Comparison of ENCODE assay signal across 16 mouse cellular contexts in genomic region chr2:144541246-144541645, GRCm38 (mm10). TPM values are rescaled to one million over a fixed set of nuclear protein-coding genes. Genes with fewer than 3 reads are reported as not detected.
DNase-seq lines count a peak whose midpoint lies in the region; ATAC-seq and TF ChIP-seq lines count a peak whose summit lies in the region.
"Had no signal": no experiment of that assay in that cellular context is flagged by ENCODE, and none has a peak within 500 bp of the region (broad histone marks: within the 10 kb centered on the region; RNA-seq: fewer than 3 reads in every experiment).

No protein-coding gene starts in this region.

- H3K4me1 ChIP-seq in embryonic facial prominence, embryonic 11.5 days (ENCODE audit: control insufficient read depth, insufficient read depth, low read length), result no peaks in the 10 kb centered on the region
- no peaks in the 10 kb centered on the region for H3K4me1 ChIP-seq in embryonic facial prominence, embryonic 10.5 days
- H3K4me1 ChIP-seq in liver, postnatal 0 days (ENCODE audit: insufficient read depth), result no peaks in the 10 kb centered on the region

- no peaks in the 10 kb centered on the region for H3K9me3 ChIP-seq in embryonic facial prominence, embryonic 11.5 days (replicated peaks; ENCODE audit: control insufficient read depth, low read length)
- H3K9me3 ChIP-seq in embryonic facial prominence, embryonic 10.5 days, result no peaks in the 10 kb centered on the region
- no peaks in the 10 kb centered on the region for H3K9me3 ChIP-seq in liver, postnatal 0 days (ENCODE audit: low read length)

- no peak for ATAC-seq in embryonic facial prominence, embryonic 11.5 days (replicated peaks; ENCODE audit: insufficient number of reproducible peaks, low FRiP score, low TSS enrichment, low read depth)
- ATAC-seq in liver, postnatal 0 days, result no peak
- ATAC-seq in cerebellum, adult (ENCODE audit: insufficient number of reproducible peaks, low FRiP score, low TSS enrichment), result no peak
- ATAC-seq: Patski had no signal

- no peaks in the 10 kb centered on the region for H3K27me3 ChIP-seq in embryonic facial prominence, embryonic 11.5 days (ENCODE audit: control insufficient read depth, insufficient read depth, low read length)
- H3K27me3 ChIP-seq in embryonic facial prominence, embryonic 10.5 days (replicated peaks; ENCODE audit: low read depth, poor library complexity, severe bottlenecking), result no peaks in the 10 kb centered on the region
- no peaks in the 10 kb centered on the region for H3K27me3 ChIP-seq in liver, postnatal 0 days (ENCODE audit: insufficient read depth, low read length)
- H3K27me3 ChIP-seq: Patski had no signal

- TF ChIP-seq CTCF in liver, postnatal 0 days (IDR thresholded peaks at IDR 0.05; ENCODE audit: low read depth), result peak; percentile 30

- H3K9ac ChIP-seq in embryonic facial prominence, embryonic 11.5 days (replicated peaks; ENCODE audit: low read length), result no peak overlapping the region
- H3K9ac ChIP-seq in liver, postnatal 0 days (replicated peaks), result no peak overlapping the region

- no peak for TF ChIP-seq EP300 in liver, postnatal 0 days (IDR thresholded peaks at IDR 0.05; ENCODE audit: low read depth)

- H3K27ac ChIP-seq in embryonic facial prominence, embryonic 11.5 days (replicated peaks; ENCODE audit: low read depth, low read length), result no peak overlapping the region
- no peak overlapping the region for H3K27ac ChIP-seq in embryonic facial prominence, embryonic 10.5 days (replicated peaks)
- no peak overlapping the region for H3K27ac ChIP-seq in liver, postnatal 0 days (ENCODE audit: low read depth)

- DNase-seq in embryonic facial prominence, embryonic 11.5 days (ENCODE audit: low spot score), result peak; percentile 32
- no peak for DNase-seq in embryonic facial prominence, embryonic 10.5 days (ENCODE audit: low spot score)
- DNase-seq in liver, postnatal 0 days, result no peak
- no peak for DNase-seq in liver
- DNase-seq in A20 (ENCODE audit: low read depth, low spot score), result peak; percentile 41
- DNase-seq in induced T-regulatory cell, adult 2 months (ENCODE audit: low read depth), result peak; percentile 48
- no peak for DNase-seq in frontal cortex, postnatal 36 days (ENCODE audit: low spot score in 2 of 2)
- DNase-seq: adrenal gland, adult 2 months; cerebellum, postnatal 36 days; heart, postnatal 4 days; kidney, adult 9 months; left cerebral cortex, postnatal 4 days; spleen, adult 18-20 months had no signal

- H3K36me3 ChIP-seq in embryonic facial prominence, embryonic 11.5 days (replicated peaks; ENCODE audit: control insufficient read depth, insufficient read depth, low read depth, low read length), result peaks cover 3% of the 10 kb centered on the region
- peaks cover 96% of the 10 kb centered on the region for H3K36me3 ChIP-seq in embryonic facial prominence, embryonic 10.5 days (replicated peaks)
- peaks cover 49% of the 10 kb centered on the region for H3K36me3 ChIP-seq in liver, postnatal 0 days (replicated peaks; ENCODE audit: insufficient read depth, low read length)

- H3K4me2 ChIP-seq in embryonic facial prominence, embryonic 11.5 days (ENCODE audit: low read depth, low read length), result no peak overlapping the region
- no peak overlapping the region for H3K4me2 ChIP-seq in liver, postnatal 0 days (ENCODE audit: low read depth, low read length)
- H3K4me2 ChIP-seq: heart, embryonic 11.5 days had no signal

- no peak overlapping the region for H3K4me3 ChIP-seq in embryonic facial prominence, embryonic 11.5 days (ENCODE audit: low read depth, low read length)
- H3K4me3 ChIP-seq in embryonic facial prominence, embryonic 10.5 days, result no peak overlapping the region
- H3K4me3 ChIP-seq in liver, postnatal 0 days (ENCODE audit: low read depth, low read length), result no peak overlapping the region

- 91% methylated on average over 4 of the region's 4 CpGs for WGBS in embryonic facial prominence, embryonic 11.5 days
- 90% methylated on average over 4 of the region's 4 CpGs for WGBS in embryonic facial prominence, embryonic 10.5 days
- WGBS in liver, postnatal 0 days (ENCODE audit: insufficient replicate concordance), result 82% methylated on average over 4 of the region's 4 CpGs

RNA-seq across cellular contexts. Expression of gene Rbbp9, which starts 9.4 kb away (rescaled TPM):
- polyA plus RNA-seq in embryonic facial prominence, embryonic 11.5 days (2014; fragmentation: Nextera tagmentation; extraction: Ambion mirVana), result 79.1 and 84.1 TPM in 2 replicates
- 58.9 and 65.5 TPM in 2 replicates for polyA plus RNA-seq in embryonic facial prominence, embryonic 10.5 days (2016; fragmentation: Nextera tagmentation; extraction: Ambion mirVana)
- polyA plus RNA-seq in liver, postnatal 0 days (2015; fragmentation: Nextera tagmentation; extraction: Ambion mirVana), result 10.0 and 11.3 TPM in 2 replicates

RNA-seq across cellular contexts. Expression of gene Polr3f, which starts 13.7 kb away (rescaled TPM):
- 28.0 and 30.0 TPM in 2 replicates for polyA plus RNA-seq in embryonic facial prominence, embryonic 11.5 days (2014; fragmentation: Nextera tagmentation; extraction: Ambion mirVana)
- polyA plus RNA-seq in embryonic facial prominence, embryonic 10.5 days (2016; fragmentation: Nextera tagmentation; extraction: Ambion mirVana), result 34.6 and 36.0 TPM in 2 replicates
- polyA plus RNA-seq in liver, postnatal 0 days (2015; fragmentation: Nextera tagmentation; extraction: Ambion mirVana), result 3.7 and 5.9 TPM in 2 replicates

RNA-seq across cellular contexts. Expression of gene Dzank1, which starts 14.0 kb away (rescaled TPM):
- 0.81 and 1.5 TPM in 2 replicates for polyA plus RNA-seq in embryonic facial prominence, embryonic 11.5 days (2014; fragmentation: Nextera tagmentation; extraction: Ambion mirVana)
- 0.83 and 1.5 TPM in 2 replicates for polyA plus RNA-seq in embryonic facial prominence, embryonic 10.5 days (2016; fragmentation: Nextera tagmentation; extraction: Ambion mirVana)
- 0.02 and 0.04 TPM in 2 replicates for polyA plus RNA-seq in liver, postnatal 0 days (2015; fragmentation: Nextera tagmentation; extraction: Ambion mirVana)

RNA-seq across cellular contexts. Expression of gene Sec23b, which starts 14.8 kb away (rescaled TPM):
- 103 and 105 TPM in 2 replicates for polyA plus RNA-seq in embryonic facial prominence, embryonic 11.5 days (2014; fragmentation: Nextera tagmentation; extraction: Ambion mirVana)
- polyA plus RNA-seq in embryonic facial prominence, embryonic 10.5 days (2016; fragmentation: Nextera tagmentation; extraction: Ambion mirVana), result 117 and 118 TPM in 2 replicates
- 29.4 and 30.9 TPM in 2 replicates for polyA plus RNA-seq in liver, postnatal 0 days (2015; fragmentation: Nextera tagmentation; extraction: Ambion mirVana)

RNA-seq across cellular contexts. Expression of gene Smim26, which starts 52.6 kb away (rescaled TPM):
- 38.8 and 44.2 TPM in 2 replicates for polyA plus RNA-seq in embryonic facial prominence, embryonic 11.5 days (2014; fragmentation: Nextera tagmentation; extraction: Ambion mirVana)
- polyA plus RNA-seq in embryonic facial prominence, embryonic 10.5 days (2016; fragmentation: Nextera tagmentation; extraction: Ambion mirVana), result 30.8 and 34.0 TPM in 2 replicates
- polyA plus RNA-seq in liver, postnatal 0 days (2015; fragmentation: Nextera tagmentation; extraction: Ambion mirVana), result 35.6 and 39.6 TPM in 2 replicates

Comparison
In these comparisons a context has a peak if more than half of its experiments do, and no peak if none do; other contexts are left out.
1. DNase-seq: peak in embryonic facial prominence, embryonic 11.5 days (single experiment), A20 (single experiment) and induced T-regulatory cell, adult 2 months (single experiment); none in embryonic facial prominence, embryonic 10.5 days (single experiment), liver, postnatal 0 days (single experiment), liver (single experiment) and frontal cortex, postnatal 36 days (0 of 2).